Mouse (Mus musculus) liver, embryonic 16.5 days (tissue): Measurements from ENCODE around the gene Mzt1. TPM values are rescaled to one million over a fixed set of nuclear protein-coding genes. Genes with fewer than 3 reads are reported as not detected.
"Not testable (repeated sequence)": the region's sequence is repeated elsewhere in the genome, so short reads cannot be mapped to it uniquely, and the experiment has no call there.

Source experiments
- ATAC-seq: fragments of 200-750 bp; cut with Nextera tagmentation; 2 replicates; pipeline ENCODE4 v1.8.0; 2017; ENCODE audit warnings: low read depth, mild to moderate bottlenecking, moderate number of reproducible peaks, moderate library complexity
- H3K27ac ChIP-seq: fragments of 300-500 bp; sonication (generic); 2 replicates; pipeline ENCODE4 v1.5.1; 2014; ENCODE audit warnings: mild to moderate bottlenecking, low read length
- H3K27me3 ChIP-seq: fragments of 300-500 bp; sonication (generic); 2 replicates; pipeline ENCODE4 v1.6.1; 2014; ENCODE audit warnings: low read depth, low read length, mixed read lengths; ENCODE audit not compliant: control insufficient read depth, insufficient read depth
- H3K36me3 ChIP-seq: fragments of 300-500 bp; sonication (generic); 2 replicates; pipeline ENCODE4 v1.6.1; 2014; ENCODE audit warnings: mild to moderate bottlenecking; ENCODE audit not compliant: control insufficient read depth, insufficient read depth
- H3K4me1 ChIP-seq: fragments of 300-500 bp; sonication (generic); 2 replicates; pipeline ENCODE4 v1.6.1; 2014; ENCODE audit warnings: low read depth, low read length, mixed read lengths; ENCODE audit not compliant: control insufficient read depth
- H3K4me2 ChIP-seq: fragments of 300-500 bp; sonication (generic); 2 replicates; pipeline ENCODE4 v1.6.1; 2014; ENCODE audit warnings: low read depth, low read length, mixed read lengths
- H3K4me3 ChIP-seq: fragments of 300-500 bp; sonication (generic); 2 replicates; pipeline ENCODE4 v1.5.1; 2014; ENCODE audit warnings: low read depth, mild to moderate bottlenecking, low read length
- H3K9ac ChIP-seq: fragments of 300-500 bp; sonication (generic); 2 replicates; pipeline ENCODE4 v1.6.1; 2014; ENCODE audit warnings: low read depth, low read length
- H3K9me3 ChIP-seq: fragments of 300-500 bp; sonication (generic); replicated peaks from 2 replicates; pipeline ENCODE4 v1.6.1; 2016; ENCODE audit warnings: low read length; ENCODE audit not compliant: control insufficient read depth
- WGBS: fragments of 180-500 bp; shearing (Covaris S2); extraction: QIAGEN DNeasy Blood & Tissue Kit; methylation state at CpG from one replicate; pipeline ENCODE4 v1.1.7; 2014; ENCODE audit not compliant: insufficient replicate concordance; 5-methylcytosine and 5-hydroxymethylcytosine counted together
- polyA plus RNA-seq: library from polyadenylated mRNA; unstranded; fragments of >200 nt; fragmentation: Nextera tagmentation; extraction: Ambion mirVana; gene quantifications from 2 replicates; pipeline ENCODE4 v1.2.1, GENCODE M21; 2015

Mzt1 gene
- polyA plus RNA-seq, 1 experiment from 2014 or later: 45.7 TPM

GRCm38 (mm10) chr14:99044718-99045117 lies 1.2 kb downstream of the Mzt1 start:
- Histone ChIP-seq H3K27me3 (no peaks in the 10 kb centered on the region), H3K4me3 (peak overlapping the region; percentile 99), H3K9ac (peak overlapping the region; percentile 95), H3K4me2 (peak overlapping the region; percentile 81), H3K27ac (peak overlapping the region; percentile 96), H3K4me1 (peaks cover 34% of the 10 kb centered on the region), H3K36me3 (no peaks in the 10 kb centered on the region), H3K9me3 (no peaks in the 10 kb centered on the region)
- ATAC-seq: no peak
- 1% methylated on average over 5 of the region's 5 CpGs for WGBS

DNA sequence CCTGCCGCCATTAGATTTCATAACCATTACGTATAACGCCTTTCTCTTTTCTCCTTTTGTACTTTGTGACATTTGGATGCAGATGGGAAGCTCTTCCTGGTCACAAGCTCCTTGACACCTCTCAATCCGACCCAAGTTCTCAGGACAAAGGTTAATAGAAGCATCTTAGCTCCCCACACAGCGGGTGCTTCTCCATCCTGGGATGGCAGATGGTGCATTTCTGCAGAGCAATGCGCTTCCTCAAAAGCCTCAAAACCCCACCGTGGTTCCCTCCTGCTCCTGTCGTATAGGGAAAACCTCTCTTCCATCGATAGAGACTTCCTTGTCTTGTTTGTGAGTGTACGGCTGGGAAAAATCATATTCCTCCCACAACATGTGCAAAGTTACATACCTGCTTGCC lies 1.8 kb downstream of the Mzt1 start:
- no peaks in the 10 kb centered on the region for H3K9me3 ChIP-seq
- peak overlapping the region; percentile 95 for H3K9ac ChIP-seq
- peak overlapping the region; percentile 99 for H3K4me3 ChIP-seq
- H3K4me2 ChIP-seq: peak overlapping the region; percentile 81
- WGBS: 37% methylated on average over 10 of the region's 10 CpGs
- H3K36me3 ChIP-seq: no peaks in the 10 kb centered on the region
- H3K27ac ChIP-seq: peak overlapping the region; percentile 27; the same call in 1 of the 2 replicates
- H3K27me3 ChIP-seq: no peaks in the 10 kb centered on the region
- H3K4me1 ChIP-seq: peaks cover 34% of the 10 kb centered on the region
- no peak for ATAC-seq

DNA sequence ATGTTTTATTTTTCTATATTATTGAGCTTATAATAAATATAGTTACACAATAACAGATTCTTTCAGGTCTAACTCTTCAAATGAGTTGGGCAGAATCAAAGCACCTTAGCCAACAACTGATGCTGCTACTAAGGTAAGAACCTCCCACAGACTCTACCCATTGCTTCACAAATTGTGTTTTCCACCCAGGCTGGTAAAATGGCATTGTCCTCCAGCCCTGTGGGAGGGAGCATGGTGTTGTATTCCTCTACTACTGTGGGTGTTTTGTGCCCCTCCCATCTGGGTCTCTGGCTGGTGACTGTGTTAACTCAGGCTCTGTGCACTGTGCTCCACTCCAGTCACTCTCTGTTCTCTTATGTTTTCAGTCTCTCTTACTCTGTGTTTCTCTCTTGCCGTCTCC lies 2.4 kb downstream of the Mzt1 start:
- H3K27ac ChIP-seq: no peak overlapping the region
- WGBS: 33% methylated on average over 1 of the region's 1 CpGs
- no peak overlapping the region; the same call in 1 of the 2 replicates for H3K9ac ChIP-seq
- H3K9me3 ChIP-seq: no peaks in the 10 kb centered on the region
- H3K4me2 ChIP-seq: peak overlapping the region; percentile 81; the same call in 1 of the 2 replicates
- H3K36me3 ChIP-seq: no peaks in the 10 kb centered on the region
- H3K4me3 ChIP-seq: peak overlapping the region; percentile 99
- ATAC-seq: no peak
- H3K27me3 ChIP-seq: no peaks in the 10 kb centered on the region
- peaks cover 28% of the 10 kb centered on the region for H3K4me1 ChIP-seq

DNA sequence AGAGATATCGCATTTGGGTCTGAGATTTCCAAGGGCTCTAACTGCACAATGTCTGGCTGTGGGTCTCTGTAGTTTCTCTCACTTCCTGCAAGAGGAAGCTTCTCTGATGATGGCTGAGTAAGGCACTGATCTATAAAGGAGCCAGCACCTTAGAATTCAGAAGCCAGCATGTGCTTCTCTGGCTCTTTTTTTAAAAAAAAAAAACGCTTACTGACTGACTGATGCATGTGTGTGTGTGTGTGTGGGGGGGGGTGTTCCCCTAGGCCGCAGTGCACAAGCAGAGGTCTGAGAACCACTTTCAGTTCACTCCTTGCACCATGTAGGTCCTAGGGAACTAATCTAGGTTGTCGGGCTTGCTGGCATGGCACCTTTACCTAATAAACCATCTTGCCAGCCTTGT lies 4.5 kb downstream of the Mzt1 start:
- Histone ChIP-seq H3K9me3 (no peaks in the 10 kb centered on the region), H3K36me3 (no peaks in the 10 kb centered on the region), H3K4me2 (no peak overlapping the region)

GRCm38 (mm10) chr14:99039308-99039707 lies 6.6 kb downstream of the Mzt1 start:
- H3K9ac ChIP-seq, H3K4me2 ChIP-seq, H3K27me3 ChIP-seq, H3K27ac ChIP-seq, H3K9me3 ChIP-seq, H3K36me3 ChIP-seq, H3K4me3 ChIP-seq, ATAC-seq: not testable (repeated sequence)
- WGBS: 85% methylated on average over 5 of the region's 5 CpGs
- H3K4me1 ChIP-seq: peaks cover 15% of the 10 kb centered on the region

More for the DNA sequence above, 4.5 kb downstream of the Mzt1 start:
- Histone ChIP-seq H3K4me3 (no peak overlapping the region), H3K9ac (no peak overlapping the region), H3K27ac (no peak overlapping the region), H3K27me3 (no peaks in the 10 kb centered on the region), H3K4me1 (peaks cover 19% of the 10 kb centered on the region)
- ATAC-seq: no peak
- 39% methylated on average over 4 of the region's 4 CpGs for WGBS

- ATAC-seq: no peak
- H3K36me3 ChIP-seq: peaks cover 3% of the 10 kb centered on the region; the same call in 1 of the 2 replicates
- no peaks in the 10 kb centered on the region for H3K27me3 ChIP-seq
- H3K9me3 ChIP-seq: no peaks in the 10 kb centered on the region
- 76% methylated on average over 2 of the region's 2 CpGs for WGBS
- H3K4me1 ChIP-seq: peaks cover 5% of the 10 kb centered on the region
- H3K4me3 ChIP-seq: no peak overlapping the region
- no peak overlapping the region for H3K9ac ChIP-seq
- H3K4me2 ChIP-seq: no peak overlapping the region
- no peak overlapping the region for H3K27ac ChIP-seq
These were observed 8.2 kb downstream of the Mzt1 start for GRCm38 (mm10) chr14:99037703-99038102.

- 75% methylated on average over 4 of the region's 4 CpGs for WGBS
- H3K4me3 ChIP-seq: no peak overlapping the region
These were observed 9.9 kb downstream of the Mzt1 start for GRCm38 (mm10) chr14:99036039-99036438.

DNA sequence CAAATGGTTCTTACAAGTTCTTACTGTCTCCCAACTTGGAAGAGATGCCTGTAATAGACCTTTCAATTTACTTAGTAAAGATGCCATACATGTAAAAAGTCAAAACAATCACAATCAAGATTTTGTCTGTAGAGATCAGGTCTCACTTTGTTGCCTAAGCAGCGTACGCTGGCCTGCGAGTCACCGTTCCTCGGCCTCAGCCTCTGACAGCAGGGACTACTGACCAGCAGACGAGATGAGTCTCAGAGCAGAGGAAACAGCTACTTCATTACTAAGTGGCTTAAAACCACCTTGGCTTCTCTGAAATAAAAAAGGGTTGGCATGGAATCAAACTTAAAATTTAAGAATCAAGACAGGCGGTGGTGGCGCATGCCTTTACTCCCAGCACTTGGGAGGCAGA lies 11.1 kb downstream of the Mzt1 start:
- WGBS: 92% methylated on average over 8 of the region's 8 CpGs
- not testable (repeated sequence) for H3K9ac ChIP-seq, H3K27me3 ChIP-seq, ATAC-seq, H3K4me2 ChIP-seq, H3K4me3 ChIP-seq, H3K36me3 ChIP-seq, H3K9me3 ChIP-seq, H3K4me1 ChIP-seq, H3K27ac ChIP-seq

More at GRCm38 (mm10) chr14:99036039-99036438, 9.9 kb downstream of the Mzt1 start:
- Histone ChIP-seq H3K4me1 (peaks cover 1% of the 10 kb centered on the region; the same call in 1 of the 2 replicates), H3K9me3 (no peaks in the 10 kb centered on the region), H3K9ac (no peak overlapping the region), H3K27me3 (no peaks in the 10 kb centered on the region), H3K36me3 (peaks cover 3% of the 10 kb centered on the region; the same call in 1 of the 2 replicates), H3K27ac (no peak overlapping the region), H3K4me2 (no peak overlapping the region)
- ATAC-seq: no peak

GRCm38 (mm10) chr14:99032596-99032995 lies 13.3 kb downstream of the Mzt1 start:
- no peak overlapping the region for H3K9ac ChIP-seq
- no peak overlapping the region for H3K4me2 ChIP-seq
- no peaks in the 10 kb centered on the region for H3K9me3 ChIP-seq
- 72% methylated on average over 5 of the region's 5 CpGs for WGBS
- no peak overlapping the region for H3K27ac ChIP-seq
- H3K27me3 ChIP-seq: no peaks in the 10 kb centered on the region
- no peak overlapping the region for H3K4me3 ChIP-seq
- ATAC-seq: no peak
- peaks cover 3% of the 10 kb centered on the region; the same call in 1 of the 2 replicates for H3K36me3 ChIP-seq
- H3K4me1 ChIP-seq: no peaks in the 10 kb centered on the region
